Mouse (Mus musculus) left cerebral cortex, postnatal 4 days (tissue): ENCODE measurements around the gene Serp2. TPM values are rescaled to one million over a fixed set of nuclear protein-coding genes. Genes with fewer than 3 reads are reported as not detected.

ENCODE experiments used
- DNase-seq: peaks from one replicate; pipeline ENCODE4 v3.0.0-alpha.2; 2022
- intact Hi-C: fragments of 180-260 bp; cut with DNase I; formaldehyde crosslinking; loops from one replicate; pipeline ENCODE4 v1.15.1; 2025
- total RNA-seq, 2 experiments: library from RNA; stranded (reverse); gene quantifications; 2 replicates each; pipeline ENCODE4 v1.2.3; 2021

Gene Serp2
- total RNA-seq, 2 experiments from 2014 or later: 174 to 175 TPM

GRCm38 (mm10) chr14:76503231-76503851 lies 53.3 kb downstream of the Serp2 start:
- intact Hi-C loops: loop anchor here (2.0 to 10.0 kb wide), 5 partner anchors 121 to 509 kb away; no protein-coding TSS in a partner anchor
- DNase-seq: no peak

GRCm38 (mm10) chr14:76500036-76500435 lies 56.7 kb downstream of the Serp2 start:
- intact Hi-C loops: loop anchor here (10.0 kb wide), 3 partner anchors 125 to 275 kb away; no protein-coding TSS in a partner anchor
- DNase-seq: peak; percentile 59

GRCm38 (mm10) chr14:76499492-76499891 lies 57.2 kb downstream of the Serp2 start:
- intact Hi-C loops: no loop called here
- DNase-seq: no peak

- intact Hi-C loops: no loop called here
- DNase-seq: no peak
These were observed 58.5 kb downstream of the Serp2 start for GRCm38 (mm10) chr14:76498210-76498609.

GRCm38 (mm10) chr14:76497187-76497586 lies 59.5 kb downstream of the Serp2 start:
- intact Hi-C loops: no loop called here
- no peak for DNase-seq

GRCm38 (mm10) chr14:76495022-76495421 lies 61.7 kb downstream of the Serp2 start:
- intact Hi-C loops: no loop called here
- DNase-seq: no peak

- peak; percentile 56 for DNase-seq
- intact Hi-C loops: no loop called here
These were observed 67.6 kb downstream of the Serp2 start for GRCm38 (mm10) chr14:76489128-76489527.

GRCm38 (mm10) chr14:76488101-76489044 lies 68.3 kb downstream of the Serp2 start:
- intact Hi-C loops: no loop called here
- DNase-seq: no peak

GRCm38 (mm10) chr14:76487609-76488008 lies 69.1 kb downstream of the Serp2 start:
- intact Hi-C loops: no loop called here
- no peak for DNase-seq

- no peak for DNase-seq
- intact Hi-C loops: loop anchor here (5.0 kb wide), 1 partner anchor 529 kb away; no protein-coding TSS in a partner anchor
These were observed 73.0 kb downstream of the Serp2 start for GRCm38 (mm10) chr14:76483701-76484100.

Other genes with a start within 250 kb of the Serp2 start
- gene Tsc22d1, start 141.9 kb downstream of the Serp2 start, total RNA-seq: 100 to 1,000 TPM; 619 to 641 TPM